Mouse (Mus musculus): ENCODE data around the gene Ctbp1. TPM values are rescaled to one million over a fixed set of nuclear protein-coding genes. Genes with fewer than 3 reads are reported as not detected.

Gene Ctbp1
- polyA plus RNA-seq, 1 experiment = 35.7 TPM

DNA sequence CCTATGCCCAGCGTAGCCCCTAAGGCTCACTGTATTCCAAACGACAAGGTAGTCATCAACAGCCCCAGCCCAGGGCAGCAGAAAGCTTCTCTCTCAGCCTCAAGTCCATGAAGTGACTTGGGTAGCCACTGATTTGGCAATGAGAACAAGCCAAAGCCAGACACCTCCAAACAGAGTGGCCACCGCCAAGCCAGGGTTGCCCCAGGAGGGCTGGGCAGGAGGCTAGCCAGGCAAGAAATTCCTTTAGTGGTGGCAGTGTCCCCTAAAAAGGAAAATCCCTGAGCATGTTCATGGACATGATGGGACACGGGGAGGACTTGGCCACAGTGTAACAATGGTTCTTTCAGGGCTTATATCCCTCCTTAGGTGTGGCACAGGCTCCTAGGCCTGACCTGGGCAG is 55.0 kb downstream of the Ctbp1 start:
- Histone ChIP-seq H3K27ac (ENCODE audit: control insufficient read depth, insufficient read depth, low read depth, low read length) (no peak overlapping the region), H3K4me1 (ENCODE audit: control insufficient read depth, insufficient read depth, low read length) (no peaks in the 10 kb centered on the region), H3K36me3 (ENCODE audit: control insufficient read depth, insufficient read depth, low read length) (no peaks in the 10 kb centered on the region), H3K4me3 (ENCODE audit: control insufficient read depth, low read depth, low read length) (no peak overlapping the region), H3K27me3 (ENCODE audit: control insufficient read depth, insufficient read depth, low read length) (no peaks in the 10 kb centered on the region)
- TF ChIP-seq CTCF (IDR thresholded peaks at IDR 0.05; ENCODE audit: control insufficient read depth, insufficient read depth, insufficient replicate concordance, low read depth, low read length) (no peak), POLR2A (IDR thresholded peaks at IDR 0.05; ENCODE audit: control insufficient read depth, low read depth, low read length) (no peak)

DNA sequence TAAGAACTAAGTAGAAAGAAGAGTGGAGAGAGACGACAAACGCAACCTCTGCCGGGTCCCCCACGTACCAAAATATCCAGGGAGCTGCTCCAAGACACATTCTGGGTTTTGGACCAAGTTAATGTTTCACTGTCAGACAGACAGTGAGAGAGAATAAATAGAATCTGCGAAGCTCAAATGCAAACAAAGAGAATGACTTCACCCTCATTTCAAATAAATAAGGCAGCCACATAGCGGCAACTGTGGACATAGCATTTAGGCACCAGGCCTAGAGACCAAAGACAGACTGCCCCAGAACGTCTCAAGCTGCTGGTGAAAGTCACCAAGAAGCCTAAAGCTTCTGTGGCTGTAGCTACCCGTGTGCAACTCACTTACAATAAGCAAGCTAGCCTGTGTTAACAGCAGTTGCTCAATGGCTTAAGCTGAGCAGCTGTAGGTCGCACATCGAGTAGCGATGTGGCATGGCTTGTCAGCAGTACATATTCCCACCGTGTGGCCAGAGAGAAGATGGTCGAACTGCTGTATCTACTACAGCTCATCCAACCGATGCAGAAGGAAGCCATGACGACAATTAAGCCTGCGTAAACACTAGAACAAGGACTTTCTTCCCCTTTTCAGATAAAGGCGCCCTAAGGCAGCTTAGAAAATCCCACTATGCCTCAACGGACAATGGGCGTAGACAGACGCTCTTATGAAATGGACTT is 55.9 kb downstream of the Ctbp1 start:
- no peak overlapping the region for H3K27ac ChIP-seq (ENCODE audit: control insufficient read depth, insufficient read depth, low read depth, low read length)
- H3K27me3 ChIP-seq (ENCODE audit: control insufficient read depth, insufficient read depth, low read length) = no peaks in the 10 kb centered on the region
- no peak for TF ChIP-seq POLR2A (IDR thresholded peaks at IDR 0.05; ENCODE audit: control insufficient read depth, low read depth, low read length)
- no peak for TF ChIP-seq CTCF (IDR thresholded peaks at IDR 0.05; ENCODE audit: control insufficient read depth, insufficient read depth, insufficient replicate concordance, low read depth, low read length)
- no peak overlapping the region for H3K4me3 ChIP-seq (ENCODE audit: control insufficient read depth, low read depth, low read length)
- H3K36me3 ChIP-seq (ENCODE audit: control insufficient read depth, insufficient read depth, low read length) = no peaks in the 10 kb centered on the region
- H3K4me1 ChIP-seq (ENCODE audit: control insufficient read depth, insufficient read depth, low read length) = no peaks in the 10 kb centered on the region

DNA sequence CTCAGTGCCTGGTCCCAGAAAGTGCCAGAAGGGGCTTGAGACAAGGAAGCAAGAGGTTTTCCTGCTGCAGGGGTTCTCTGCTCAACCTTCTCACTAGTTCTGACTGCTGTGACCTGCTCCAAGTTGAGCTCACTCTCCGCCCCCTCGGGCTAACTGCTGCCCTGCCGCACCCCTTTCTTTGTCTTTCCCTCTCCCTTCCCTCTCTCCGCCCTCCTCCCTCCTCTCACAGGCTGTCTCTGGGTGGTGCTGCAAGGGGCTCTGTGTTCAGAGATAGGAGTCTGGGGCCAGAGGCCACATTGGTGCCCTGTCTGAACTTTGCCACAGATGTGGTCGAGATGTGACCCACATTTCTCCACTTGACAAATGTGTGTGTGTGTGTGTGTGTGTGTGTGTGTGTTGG is 56.7 kb downstream of the Ctbp1 start, which contains the start of gene Spon2:
TSS of gene Spon2 (minus strand) at position 375 of the 400 bp plus-strand sequence.
- no peaks in the 10 kb centered on the region for H3K27me3 ChIP-seq (ENCODE audit: control insufficient read depth, insufficient read depth, low read length)
- no peak within 1 kb of the TSS for H3K27ac ChIP-seq (ENCODE audit: control insufficient read depth, insufficient read depth, low read depth, low read length)
- TF ChIP-seq CTCF (IDR thresholded peaks at IDR 0.05; ENCODE audit: control insufficient read depth, insufficient read depth, insufficient replicate concordance, low read depth, low read length) = no peak
- no peak for TF ChIP-seq POLR2A (IDR thresholded peaks at IDR 0.05; ENCODE audit: control insufficient read depth, low read depth, low read length)
- no peaks in the 10 kb centered on the region for H3K4me1 ChIP-seq (ENCODE audit: control insufficient read depth, insufficient read depth, low read length)
- H3K36me3 ChIP-seq (ENCODE audit: control insufficient read depth, insufficient read depth, low read length) = no peaks in the 10 kb centered on the region
- no peak within 1 kb of the TSS for H3K4me3 ChIP-seq (ENCODE audit: control insufficient read depth, low read depth, low read length)

DNA sequence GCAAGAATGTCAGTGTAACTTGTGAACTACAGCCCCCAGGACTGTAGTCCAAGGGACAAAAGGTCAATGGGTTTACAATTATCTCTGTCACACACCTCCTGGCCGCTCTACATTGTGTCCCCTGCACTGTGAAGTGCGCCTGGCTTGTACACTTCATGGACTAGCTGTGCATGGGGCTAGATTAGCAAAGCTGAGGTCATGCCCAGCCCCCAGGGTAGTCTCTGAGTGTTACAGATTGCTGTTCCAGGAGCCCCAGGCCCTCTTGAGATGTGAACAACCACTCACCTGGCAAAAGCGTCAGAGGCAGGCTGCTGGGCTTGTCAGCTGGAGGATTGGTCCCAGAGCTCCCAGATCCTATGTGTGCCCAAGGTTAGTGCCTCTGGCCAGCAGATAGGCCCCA is 57.1 kb downstream of the Ctbp1 start:
- Histone ChIP-seq H3K27me3 (ENCODE audit: control insufficient read depth, insufficient read depth, low read length) (no peaks in the 10 kb centered on the region), H3K4me3 (ENCODE audit: control insufficient read depth, low read depth, low read length) (no peak overlapping the region), H3K36me3 (ENCODE audit: control insufficient read depth, insufficient read depth, low read length) (no peaks in the 10 kb centered on the region), H3K4me1 (ENCODE audit: control insufficient read depth, insufficient read depth, low read length) (no peaks in the 10 kb centered on the region), H3K27ac (ENCODE audit: control insufficient read depth, insufficient read depth, low read depth, low read length) (no peak overlapping the region)
- TF ChIP-seq POLR2A (IDR thresholded peaks at IDR 0.05; ENCODE audit: control insufficient read depth, low read depth, low read length) (no peak), CTCF (IDR thresholded peaks at IDR 0.05; ENCODE audit: control insufficient read depth, insufficient read depth, insufficient replicate concordance, low read depth, low read length) (no peak)

DNA sequence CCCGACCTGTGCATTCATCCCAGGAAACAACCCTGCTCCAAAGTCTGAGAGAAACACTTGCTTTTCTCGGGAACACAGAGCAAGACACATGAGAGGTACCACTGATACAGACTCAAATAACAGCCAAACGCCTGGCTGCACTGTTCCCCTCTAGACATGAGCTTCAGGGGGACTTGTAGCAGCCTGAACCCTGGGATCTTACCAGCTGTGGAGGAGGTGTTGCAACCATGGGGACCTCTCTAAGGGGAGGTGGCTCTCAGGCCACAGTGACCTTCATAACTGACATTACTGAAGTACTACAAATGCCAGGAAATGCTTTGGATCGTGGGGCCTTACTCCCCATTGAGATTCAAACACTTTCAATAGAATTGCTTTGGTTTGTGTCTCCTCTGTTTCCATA is 60.1 kb downstream of the Ctbp1 start:
- TF ChIP-seq POLR2A (IDR thresholded peaks at IDR 0.05; ENCODE audit: control insufficient read depth, low read depth, low read length) = no peak
- no peak for TF ChIP-seq CTCF (IDR thresholded peaks at IDR 0.05; ENCODE audit: control insufficient read depth, insufficient read depth, insufficient replicate concordance, low read depth, low read length)
- Histone ChIP-seq H3K4me1 (ENCODE audit: control insufficient read depth, insufficient read depth, low read length) (no peaks in the 10 kb centered on the region; the same call in 1 of the 2 replicates), H3K4me3 (ENCODE audit: control insufficient read depth, low read depth, low read length) (no peak overlapping the region), H3K27me3 (ENCODE audit: control insufficient read depth, insufficient read depth, low read length) (no peaks in the 10 kb centered on the region), H3K36me3 (ENCODE audit: control insufficient read depth, insufficient read depth, low read length) (no peaks in the 10 kb centered on the region), H3K27ac (ENCODE audit: control insufficient read depth, insufficient read depth, low read depth, low read length) (no peak overlapping the region)

DNA sequence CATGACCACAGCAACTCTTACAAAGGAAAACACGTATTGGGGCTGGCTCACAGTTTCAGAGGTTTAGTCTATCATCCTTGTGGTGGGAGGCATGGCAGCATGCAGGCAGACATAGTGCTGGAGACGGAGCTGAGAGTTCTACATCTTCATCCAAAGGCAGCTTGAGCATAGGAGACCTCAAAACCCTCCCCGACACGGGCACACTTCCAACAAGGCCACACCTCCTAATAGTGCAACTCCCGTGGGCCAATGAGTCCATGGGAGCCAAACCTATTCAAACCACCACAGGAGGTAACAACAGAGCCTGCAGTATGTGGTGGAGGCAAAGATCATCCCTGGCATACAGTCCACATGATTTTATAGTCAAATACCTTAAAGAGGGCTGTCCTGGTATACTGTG is 63.5 kb downstream of the Ctbp1 start:
- H3K27me3 ChIP-seq (ENCODE audit: control insufficient read depth, insufficient read depth, low read length) = no peaks in the 10 kb centered on the region
- no peak overlapping the region for H3K27ac ChIP-seq (ENCODE audit: control insufficient read depth, insufficient read depth, low read depth, low read length)
- TF ChIP-seq POLR2A (IDR thresholded peaks at IDR 0.05; ENCODE audit: control insufficient read depth, low read depth, low read length) (no peak), CTCF (IDR thresholded peaks at IDR 0.05; ENCODE audit: control insufficient read depth, insufficient read depth, insufficient replicate concordance, low read depth, low read length) (no peak)
- no peak overlapping the region for H3K4me3 ChIP-seq (ENCODE audit: control insufficient read depth, low read depth, low read length)
- H3K4me1 ChIP-seq (ENCODE audit: control insufficient read depth, insufficient read depth, low read length) = no peaks in the 10 kb centered on the region; the same call in 1 of the 2 replicates
- H3K36me3 ChIP-seq (ENCODE audit: control insufficient read depth, insufficient read depth, low read length) = no peaks in the 10 kb centered on the region

DNA sequence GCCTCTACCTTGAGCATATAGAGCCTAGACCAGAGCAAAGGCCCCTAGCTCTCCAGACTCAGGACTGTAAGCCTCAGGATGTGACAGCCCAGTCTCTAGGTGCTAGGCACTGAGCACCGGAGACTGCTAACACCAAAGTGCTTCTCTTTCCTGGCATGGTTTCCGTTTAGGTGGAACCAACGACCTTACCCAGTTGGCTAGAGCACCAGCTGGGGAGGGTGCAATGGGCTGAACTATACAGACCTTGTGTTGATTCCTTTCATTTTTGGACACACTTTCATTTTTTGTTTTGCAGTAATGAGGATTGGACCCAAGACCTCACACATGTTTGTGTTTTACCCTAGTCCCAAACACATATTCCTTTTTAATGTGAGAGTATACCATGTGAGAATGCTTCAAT is 64.3 kb downstream of the Ctbp1 start:
- no peak for TF ChIP-seq CTCF (IDR thresholded peaks at IDR 0.05; ENCODE audit: control insufficient read depth, insufficient read depth, insufficient replicate concordance, low read depth, low read length)
- TF ChIP-seq POLR2A (IDR thresholded peaks at IDR 0.05; ENCODE audit: control insufficient read depth, low read depth, low read length) = no peak
- Histone ChIP-seq H3K36me3 (ENCODE audit: control insufficient read depth, insufficient read depth, low read length) (no peaks in the 10 kb centered on the region), H3K27me3 (ENCODE audit: control insufficient read depth, insufficient read depth, low read length) (no peaks in the 10 kb centered on the region), H3K27ac (ENCODE audit: control insufficient read depth, insufficient read depth, low read depth, low read length) (no peak overlapping the region), H3K4me3 (ENCODE audit: control insufficient read depth, low read depth, low read length) (no peak overlapping the region), H3K4me1 (ENCODE audit: control insufficient read depth, insufficient read depth, low read length) (no peaks in the 10 kb centered on the region; the same call in 1 of the 2 replicates)
